Mouse (Mus musculus) layer of hippocampus, postnatal 10 days (tissue): ENCODE measurements around the gene Mpv17l2. TPM values are rescaled to one million over a fixed set of nuclear protein-coding genes. Genes with fewer than 3 reads are reported as not detected.

Experiments
- DNase-seq, 2 experiments: peaks; one replicate each; pipeline ENCODE4 v3.0.0; 2021; ENCODE audit warnings: low spot score in 2 of 2
- total RNA-seq, 2 experiments: library from RNA; stranded (reverse); gene quantifications; 2 replicates each; pipeline ENCODE4 v1.2.3; 2021

Mpv17l2 gene
- total RNA-seq, 2 experiments from 2014 or later: 45.3 to 49.9 TPM

DNA sequence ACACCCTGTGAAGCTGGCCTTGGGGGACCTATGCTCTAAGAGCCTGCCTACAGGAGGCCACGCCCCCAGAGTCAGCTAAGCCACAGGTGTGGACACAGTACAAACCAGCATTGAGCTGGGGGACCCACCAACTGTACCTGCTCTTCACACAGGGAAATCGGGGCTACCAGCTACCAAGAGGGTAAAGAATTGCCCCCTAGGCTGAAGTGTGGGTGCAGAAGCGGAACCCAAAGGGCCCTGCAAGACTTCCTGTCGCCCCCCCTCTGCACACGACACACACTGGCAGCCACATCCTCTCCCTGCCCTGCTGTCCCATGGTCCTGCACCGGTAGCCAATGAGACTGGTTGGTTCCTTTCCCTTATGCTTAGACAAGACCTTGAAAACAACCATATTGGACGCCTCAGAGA, 30.6 kb upstream of the Mpv17l2 start:
- DNase-seq: peak in 1 of 2 experiments; percentile 55

DNA sequence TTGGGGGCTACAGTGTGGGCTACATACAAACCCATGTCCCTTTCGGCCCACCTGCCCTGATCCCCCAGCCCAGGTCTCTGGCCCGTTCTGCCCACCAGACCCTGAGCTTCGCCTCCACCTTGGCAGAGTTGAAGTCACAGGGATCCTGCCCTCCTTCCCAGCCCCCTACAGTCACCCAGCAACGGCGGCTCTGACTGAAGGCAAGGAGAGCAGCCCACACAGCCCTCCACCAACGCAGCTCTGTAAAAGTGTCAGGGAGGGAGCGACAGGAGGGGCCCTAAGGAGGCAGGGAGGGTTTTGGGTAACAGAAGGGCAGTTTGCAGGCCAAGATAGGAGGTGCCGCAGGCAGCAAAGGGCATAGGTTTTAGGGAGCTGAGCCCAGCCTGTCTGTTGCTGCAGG, 30.1 kb upstream of the Mpv17l2 start:
- DNase-seq: peak in 1 of 2 experiments; percentile 36

DNA sequence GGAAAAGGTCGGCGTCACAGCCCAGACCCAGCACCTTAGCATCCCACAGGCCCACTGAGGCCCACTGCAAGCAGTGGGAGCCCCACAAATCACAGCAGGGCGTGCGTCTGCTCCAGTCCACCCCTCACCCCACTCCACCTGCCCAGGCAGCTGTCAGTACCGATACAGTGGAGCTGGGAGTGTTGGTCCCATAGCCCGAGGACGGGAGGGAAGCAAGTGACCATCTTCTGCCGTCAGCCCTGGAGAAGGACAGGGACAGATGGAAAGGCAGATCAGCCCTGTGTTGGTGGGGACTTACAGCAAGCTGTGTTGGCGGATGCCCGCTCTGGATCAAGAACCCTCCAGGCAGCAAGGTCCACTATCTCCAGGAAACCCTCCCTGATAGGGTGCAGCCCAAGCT, 28.3 kb upstream of the Mpv17l2 start:
- no peak for DNase-seq

DNA sequence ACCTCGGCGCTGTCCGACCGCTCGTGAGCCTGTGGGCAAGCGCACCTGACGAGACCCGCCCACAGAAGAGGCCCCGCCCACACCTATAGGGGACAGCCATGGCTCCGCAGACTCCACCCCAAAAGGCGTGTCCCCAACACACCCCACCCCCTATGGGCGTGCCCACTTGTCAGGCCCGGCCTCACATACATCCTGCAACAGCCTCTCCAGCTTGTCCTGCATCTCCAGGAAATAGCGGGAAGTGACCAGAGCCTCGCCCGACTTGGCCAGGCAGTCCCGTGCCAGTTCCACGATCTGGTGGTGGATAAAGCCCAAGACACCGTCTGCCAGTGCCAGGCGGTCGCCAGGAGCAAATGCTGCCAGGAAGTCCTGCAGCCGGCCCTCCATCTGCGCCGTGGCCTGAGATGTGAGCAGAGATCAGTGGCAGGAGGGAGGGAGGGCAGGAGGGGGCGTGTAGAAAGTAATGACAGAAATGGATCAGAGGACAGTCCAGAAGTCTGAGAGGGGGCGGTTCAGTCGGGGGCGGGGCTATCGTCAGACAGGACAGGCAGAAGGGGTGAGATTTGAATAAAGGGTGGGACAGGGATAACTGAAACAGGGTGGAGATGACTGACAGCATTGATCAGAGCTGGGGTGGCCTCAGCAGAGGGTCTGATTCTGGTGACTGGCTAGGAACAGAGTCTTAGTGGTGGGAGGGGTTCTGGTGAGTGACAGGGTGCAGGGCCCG, 27.4 kb upstream of the Mpv17l2 start:
- DNase-seq: no peak

DNA sequence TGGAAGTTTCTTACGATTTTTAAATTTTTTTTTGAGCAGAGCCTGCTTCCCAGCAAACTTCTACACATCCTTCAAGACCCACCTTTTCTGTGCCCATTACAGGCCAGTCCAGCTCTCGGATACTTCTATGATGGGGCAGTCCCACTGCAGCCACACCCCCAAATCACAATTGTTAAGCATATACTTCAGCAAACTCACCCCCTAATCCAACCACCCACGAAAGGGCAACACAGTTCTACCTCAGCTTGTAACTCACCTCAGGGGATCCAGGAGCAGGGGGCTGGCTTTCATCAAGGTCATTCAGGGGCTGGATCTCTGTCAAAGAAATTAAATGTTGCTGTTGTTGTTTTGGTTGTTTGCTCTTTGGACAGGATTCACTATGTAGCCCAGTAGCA, 26.3 kb upstream of the Mpv17l2 start:
- DNase-seq: no peak

DNA sequence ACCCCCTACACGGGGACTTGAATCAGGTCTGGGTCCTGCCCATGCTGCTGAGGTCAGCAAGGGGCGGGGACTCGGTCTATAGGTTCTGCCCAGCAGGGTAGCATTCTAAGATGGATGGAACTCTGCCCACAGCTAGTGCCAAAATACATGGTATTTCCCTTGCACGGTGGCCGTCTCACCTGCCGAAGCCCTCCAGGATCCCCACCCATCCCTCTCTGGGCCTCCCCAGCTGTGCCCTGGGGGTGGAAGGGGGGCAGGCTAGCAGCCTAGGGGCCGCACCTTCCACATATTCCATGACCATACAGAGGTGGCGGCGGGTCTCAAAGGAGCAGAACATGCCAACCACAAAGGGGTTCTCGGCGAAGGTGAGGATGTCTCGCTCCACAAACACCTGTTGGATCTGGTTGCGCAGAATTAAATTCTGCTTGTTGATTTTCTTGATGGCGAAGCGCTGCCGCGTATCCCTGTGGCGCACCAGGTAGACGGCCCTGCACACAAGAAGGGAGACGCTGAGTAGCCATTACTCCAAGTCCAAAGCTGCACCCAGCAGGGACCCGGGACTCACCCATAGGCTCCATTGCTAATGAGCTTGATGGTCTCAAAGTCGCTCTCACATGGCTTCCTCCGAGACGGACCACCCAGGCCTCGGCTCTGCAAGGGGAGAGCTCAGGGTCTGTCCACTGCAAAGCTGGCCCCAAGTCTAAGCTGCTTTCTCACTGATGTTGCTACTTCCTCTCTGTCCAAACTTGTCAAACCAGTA, 25.7 kb upstream of the Mpv17l2 start:
- no peak for DNase-seq

DNA sequence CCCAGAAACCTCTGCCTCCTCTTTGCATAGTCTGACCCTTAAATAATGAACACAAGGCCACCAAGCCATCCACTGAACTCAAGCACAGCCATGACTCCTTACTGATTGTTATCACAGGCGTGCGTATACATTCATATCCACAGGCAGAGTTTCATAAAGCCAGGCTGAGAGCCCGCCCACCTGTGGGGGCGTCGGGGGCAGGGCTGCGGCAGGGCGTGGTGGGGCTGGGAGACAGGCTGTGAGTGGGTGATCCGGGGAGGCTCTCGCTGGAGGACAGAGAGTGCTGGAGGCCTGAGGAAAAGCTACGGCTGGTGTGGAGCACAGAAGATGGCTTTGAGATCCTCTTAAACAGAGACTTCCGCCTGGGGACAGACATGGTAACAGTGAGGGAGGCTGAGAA, 19.3 kb upstream of the Mpv17l2 start:
- DNase-seq: no peak

DNA sequence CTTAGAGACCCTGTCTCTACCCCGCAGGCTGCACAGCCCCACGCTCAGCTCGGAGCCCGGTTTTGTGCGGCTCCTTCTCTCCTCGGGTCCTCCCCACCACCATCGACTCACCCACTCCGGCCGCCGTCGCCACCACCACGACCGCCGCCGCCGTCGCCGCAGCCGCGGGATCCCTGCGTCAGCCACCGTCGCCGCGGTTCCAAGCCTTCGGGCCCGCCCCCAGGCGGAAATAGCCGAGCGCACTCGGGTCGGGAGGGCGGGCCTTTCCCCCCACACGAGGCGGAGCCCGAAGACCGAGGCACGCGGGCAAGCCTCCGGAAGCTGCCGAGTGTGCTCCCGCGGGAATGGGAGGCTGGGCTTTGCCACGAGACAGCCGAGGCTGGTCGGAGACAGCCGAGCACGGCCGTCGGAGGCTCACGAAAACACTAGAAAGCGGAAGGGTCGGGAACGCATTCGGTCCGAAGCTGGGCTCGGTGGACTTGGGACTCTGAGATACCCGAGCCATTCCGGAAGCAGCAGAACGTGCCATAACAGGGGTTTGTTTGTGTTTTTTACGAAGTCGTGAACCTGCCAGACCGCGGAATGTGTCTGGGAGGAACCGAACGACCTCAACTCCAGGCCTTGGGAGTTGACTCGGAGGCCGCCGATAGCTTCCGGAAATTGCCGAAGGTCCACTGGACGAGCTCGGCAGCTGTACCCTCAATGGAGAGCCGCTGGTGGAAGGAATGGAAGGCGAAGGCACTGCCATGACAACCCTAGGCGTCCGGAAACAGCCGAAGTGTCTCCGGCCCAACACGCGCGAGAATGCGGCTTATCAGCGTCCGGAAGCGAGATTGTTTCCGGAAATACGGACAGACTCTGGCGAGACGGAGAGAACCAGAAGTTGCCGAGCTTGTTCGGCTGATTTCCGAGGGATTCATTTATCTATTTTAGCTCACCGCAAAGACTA, 16.0 kb upstream of the Mpv17l2 start, which contains the start of gene Pik3r2:
Gene Pik3r2, minus strand, starts transcription at position 218 of the 949 bp plus-strand sequence.
- peak; percentile 99 to 100 for DNase-seq

DNA sequence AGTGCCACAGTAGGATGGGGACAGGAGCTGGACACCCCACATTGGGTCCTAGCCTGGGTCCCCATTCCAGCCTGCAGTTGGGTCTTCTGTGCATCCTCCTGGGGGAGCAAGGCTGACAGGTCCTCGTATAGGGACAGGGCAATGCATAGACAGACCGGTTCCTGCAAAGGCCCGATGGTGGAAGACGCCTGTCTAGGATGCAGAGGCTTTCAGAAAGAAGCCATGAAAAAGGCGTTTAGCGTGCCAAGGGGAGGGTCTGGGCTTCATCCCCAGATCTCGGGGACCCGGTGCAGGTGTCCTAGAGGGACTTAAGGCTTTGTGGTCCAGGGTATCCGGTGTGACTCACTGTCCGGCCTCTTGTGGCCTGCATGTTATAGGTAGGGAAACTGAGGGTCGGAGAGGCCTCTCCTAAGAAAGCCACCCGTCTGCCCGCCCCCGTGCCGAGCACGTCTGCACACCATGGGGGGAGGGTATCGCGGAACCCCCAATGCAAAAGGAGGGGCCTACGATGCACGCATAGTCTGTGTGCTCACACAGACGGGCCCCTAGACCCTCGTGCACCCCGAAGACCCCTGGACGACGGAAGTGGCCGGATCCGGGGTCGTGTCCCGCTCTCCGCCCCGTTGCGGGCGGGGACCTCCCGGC, 15.2 kb upstream of the Mpv17l2 start:
- DNase-seq: no peak

DNA sequence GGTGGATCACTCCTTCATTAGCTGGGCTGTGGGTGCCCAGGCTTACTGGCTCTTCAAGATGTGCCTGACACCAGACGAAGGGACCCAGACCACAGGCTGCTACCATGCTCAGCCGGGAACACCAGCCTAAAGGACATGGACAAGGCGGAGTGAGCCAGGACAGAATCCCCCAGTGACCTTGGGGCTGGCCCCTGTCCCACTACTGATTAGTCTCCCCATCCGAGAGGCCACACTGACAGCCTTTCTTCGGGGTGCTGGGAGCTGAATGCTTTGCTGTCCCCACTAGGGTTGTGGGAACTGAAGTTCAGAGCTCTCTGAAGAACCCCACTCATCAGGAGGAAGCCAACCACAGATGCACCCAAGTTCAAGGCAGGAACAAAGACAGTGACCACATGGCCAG, 14.5 kb upstream of the Mpv17l2 start:
- DNase-seq: no peak

DNA sequence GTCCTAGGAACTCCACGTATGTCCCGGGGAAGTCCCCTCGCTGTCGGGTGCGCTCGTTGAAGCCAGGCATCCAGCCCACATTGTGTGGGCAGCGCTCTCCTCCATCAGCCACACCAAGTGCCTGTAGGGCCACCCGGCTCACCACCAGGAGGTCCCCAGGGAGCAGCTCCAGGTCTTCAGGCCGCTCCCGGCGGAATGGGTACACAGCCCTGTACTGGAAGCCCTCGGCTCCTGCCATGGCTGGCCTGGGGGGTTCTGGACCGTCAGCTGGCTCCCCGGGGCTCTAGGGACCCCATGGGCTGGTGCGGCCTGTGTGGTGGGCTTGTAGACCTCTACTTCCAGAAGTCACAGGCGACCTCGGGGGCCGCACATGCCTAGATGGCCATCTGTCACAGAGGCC, 14.0 kb upstream of the Mpv17l2 start:
- DNase-seq: no peak

DNA sequence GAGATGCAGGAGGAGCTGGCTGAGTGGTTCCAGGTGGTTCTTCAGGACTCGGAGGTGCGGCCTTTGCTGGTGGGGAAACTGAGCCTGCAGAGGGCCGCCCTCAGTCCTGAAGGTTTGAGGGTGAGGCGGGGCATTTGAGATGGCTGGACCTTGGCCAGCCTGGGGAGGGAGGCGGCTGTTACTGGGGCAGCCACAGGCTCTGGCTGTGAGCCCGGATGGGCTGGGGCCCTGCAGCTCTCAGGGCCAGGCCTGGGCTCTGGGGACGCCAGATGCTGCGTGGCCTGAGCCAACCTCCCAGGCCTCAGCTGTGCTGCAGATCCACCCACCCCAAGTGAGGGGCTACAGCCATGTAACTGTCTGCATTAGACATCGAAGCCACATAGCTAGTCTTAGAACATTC, 13.1 kb upstream of the Mpv17l2 start:
- peak in 1 of 2 experiments; percentile 78 for DNase-seq

DNA sequence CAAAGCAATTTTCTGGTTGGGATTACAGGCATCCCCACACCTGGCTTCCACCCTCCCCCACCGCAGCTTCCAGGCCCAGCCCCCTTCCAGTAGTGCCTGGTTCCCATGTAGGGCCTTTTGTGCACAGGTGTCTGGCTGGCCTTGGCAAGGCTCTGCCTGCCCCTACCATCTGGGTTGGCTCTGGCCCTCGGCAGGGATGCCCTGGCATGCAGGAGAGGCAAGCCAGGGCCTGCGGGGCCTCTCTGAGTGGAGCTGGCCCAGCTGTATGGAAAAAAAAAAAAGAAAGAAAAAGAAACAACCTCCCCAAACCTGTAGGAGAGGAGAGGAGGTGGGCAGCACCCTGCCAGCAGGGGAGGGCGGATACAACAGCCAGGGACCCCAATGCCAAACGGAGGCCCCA, 12.7 kb upstream of the Mpv17l2 start:
- no peak for DNase-seq

DNA sequence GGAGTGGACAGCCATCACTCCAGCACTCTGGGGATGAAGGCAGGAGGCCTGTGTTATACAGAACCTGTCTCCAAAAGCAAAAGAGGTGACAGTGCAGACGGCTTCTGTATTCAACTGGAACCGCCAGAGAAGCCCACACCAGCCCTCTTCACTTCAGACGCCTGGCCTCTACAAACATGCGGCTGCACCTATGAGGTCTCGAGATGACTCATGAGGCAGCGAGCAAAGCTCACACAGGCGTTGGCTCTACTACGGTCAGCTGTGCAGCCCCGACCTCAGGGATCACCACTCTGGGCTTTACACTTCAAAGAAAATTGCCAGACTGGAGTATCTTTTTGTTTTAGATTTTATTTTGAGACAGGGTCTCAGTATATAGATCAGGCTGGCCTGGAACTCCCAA, 12.1 kb upstream of the Mpv17l2 start:
- no peak for DNase-seq

DNA sequence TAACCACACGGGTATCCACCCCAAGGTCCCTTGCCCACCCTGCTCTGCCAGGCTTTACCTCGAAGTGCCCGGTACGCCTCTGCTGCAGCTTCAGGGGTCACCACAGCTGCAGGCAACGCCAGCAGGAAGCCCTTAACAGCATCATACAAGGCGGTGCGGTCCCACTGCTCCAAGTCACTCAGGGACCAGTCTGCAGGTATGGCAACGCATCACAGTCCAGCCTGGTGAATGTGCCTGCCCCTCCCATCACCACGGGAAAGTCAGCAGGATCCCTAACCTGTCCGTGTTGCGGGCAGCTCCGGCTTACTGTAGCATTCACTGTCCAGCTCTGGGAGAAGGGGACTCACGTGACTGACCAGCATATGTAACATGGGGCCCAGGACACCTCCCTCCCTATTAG, 11.3 kb upstream of the Mpv17l2 start:
- DNase-seq: no peak

DNA sequence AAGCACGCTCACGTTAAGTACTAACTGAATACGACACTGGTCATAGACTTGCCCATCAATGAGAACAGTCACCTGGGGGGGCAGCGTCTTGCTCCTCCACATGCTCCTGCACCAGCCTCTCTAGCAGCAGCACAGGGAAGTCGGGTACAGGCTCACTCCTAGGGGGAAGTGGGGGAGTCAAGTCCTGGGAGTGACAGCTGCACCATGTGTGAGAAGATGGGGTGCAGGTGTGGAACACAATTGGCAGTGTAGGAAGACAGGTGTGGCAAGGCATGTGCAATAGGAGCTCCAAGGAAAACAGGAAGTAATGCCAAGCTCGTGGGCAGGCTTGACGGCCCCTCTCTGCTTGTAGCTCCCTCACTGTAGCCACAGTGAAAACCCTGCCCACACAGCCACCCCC, 10.5 kb upstream of the Mpv17l2 start:
- DNase-seq: no peak

DNA sequence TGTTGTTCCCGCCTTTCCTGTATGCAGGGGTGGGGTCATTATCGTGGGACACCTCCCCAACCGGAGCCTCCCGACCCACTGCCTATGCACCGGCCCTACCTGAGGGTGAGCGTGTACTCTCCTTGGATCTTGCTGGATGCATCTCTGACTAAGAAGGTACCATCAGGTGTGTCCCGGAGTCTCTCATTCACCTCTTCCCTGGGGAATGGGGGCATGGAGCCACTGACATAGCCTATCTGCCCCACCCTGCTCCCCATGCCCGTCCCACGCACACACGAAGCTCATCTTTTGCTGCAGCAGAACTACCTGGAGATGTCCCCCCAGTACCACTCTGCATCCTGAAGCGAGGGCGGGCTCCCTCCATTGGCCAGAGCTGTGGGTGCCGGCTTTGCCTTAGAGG, 10.0 kb upstream of the Mpv17l2 start:
- DNase-seq: no peak

DNA sequence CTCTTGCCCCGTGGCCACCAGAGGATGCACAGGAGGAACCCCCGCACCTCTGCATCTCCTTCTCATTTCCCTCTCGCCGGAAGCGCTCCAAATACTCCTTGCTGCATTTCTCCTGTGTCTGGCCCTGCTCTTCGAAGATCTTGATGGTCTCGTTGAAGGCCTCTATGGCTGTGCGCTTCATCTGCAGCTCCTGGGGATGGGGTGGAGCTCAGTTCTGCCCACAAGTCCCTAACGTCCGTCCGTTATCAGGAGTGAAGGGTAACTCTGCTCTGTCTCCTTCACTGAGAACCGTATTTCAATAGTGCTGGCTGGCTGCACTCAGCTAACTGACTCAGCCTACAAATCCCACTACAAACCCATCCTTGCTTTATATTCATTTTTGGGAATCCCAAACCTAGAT, 9.1 kb upstream of the Mpv17l2 start:
- no peak for DNase-seq

DNA sequence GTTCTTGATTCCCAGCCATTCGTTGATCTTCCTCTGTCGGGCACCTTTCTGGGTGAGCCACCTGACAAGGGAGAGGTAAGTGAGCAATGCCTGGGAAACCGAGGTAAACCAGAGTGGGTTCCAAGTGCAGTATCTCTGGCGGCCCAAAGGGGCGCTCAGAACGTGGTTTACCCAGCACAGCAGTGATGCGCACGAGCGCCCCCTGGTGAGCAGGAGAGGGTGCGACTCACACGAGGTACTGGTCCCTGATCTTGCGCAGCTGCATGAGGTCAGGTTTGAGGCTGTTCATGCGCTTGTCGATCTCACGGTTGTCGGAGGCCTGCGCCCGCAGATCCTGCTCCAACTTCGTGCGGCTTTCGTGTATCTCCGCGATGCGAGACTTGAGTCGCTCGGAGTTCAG, 8.6 kb upstream of the Mpv17l2 start:
- DNase-seq: peak; percentile 97 to 98

DNA sequence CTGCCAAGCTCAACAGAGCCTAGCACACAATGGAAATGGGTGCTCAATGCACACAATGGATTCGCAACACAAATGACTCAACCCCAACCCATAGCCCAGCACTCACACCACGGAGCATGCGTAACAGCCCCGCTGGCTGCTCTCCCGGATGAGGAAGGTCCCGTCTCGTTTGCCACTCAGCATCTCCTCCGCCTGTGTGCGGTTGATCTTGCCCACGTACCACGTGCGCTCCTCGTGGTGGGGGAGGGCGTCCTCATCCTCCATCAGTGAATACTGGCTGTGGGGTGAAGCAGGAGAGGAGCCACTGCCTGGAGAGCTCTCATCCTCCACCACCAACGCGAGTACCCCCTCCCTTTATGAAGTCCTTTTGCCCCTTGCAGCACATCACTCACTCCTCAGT, 8.2 kb upstream of the Mpv17l2 start:
- no peak for DNase-seq

DNA sequence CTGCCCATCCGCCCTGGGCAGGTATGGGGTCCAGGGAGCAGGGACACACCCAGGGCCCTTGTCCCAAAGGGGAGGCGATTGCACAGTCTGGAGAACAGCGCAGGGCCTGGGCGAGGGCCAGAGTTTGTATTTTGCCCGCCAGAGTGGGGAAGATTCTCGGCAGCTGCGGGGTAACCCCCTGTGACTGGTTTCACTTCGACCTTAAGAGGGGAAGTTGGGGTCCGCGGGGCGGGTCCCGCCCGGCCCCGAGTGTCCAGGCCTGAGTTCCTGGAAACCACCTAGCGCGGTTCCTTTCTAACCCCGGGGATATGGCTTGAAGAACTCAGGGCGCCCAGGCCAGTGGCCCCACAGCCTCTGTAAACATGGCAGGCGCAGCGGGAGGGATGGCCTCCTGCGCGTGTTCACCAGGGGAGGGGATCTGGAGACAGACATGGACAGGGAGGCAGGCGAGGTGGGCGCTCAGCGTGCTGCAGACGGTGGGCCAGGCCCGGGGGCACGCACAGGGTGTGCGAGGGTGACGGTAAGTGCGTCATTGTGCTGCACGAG, 7.6 kb upstream of the Mpv17l2 start:
- no peak for DNase-seq
